Mouse (Mus musculus) liver, adult 2 months (tissue): ENCODE data around the gene Lrp10.

Source experiments
- CTCF ChIP-seq: fragments of 200-500 bp; IDR thresholded peaks from 2 replicates; pipeline ENCODE4 v1.5.1; 2011; ENCODE audit warnings: low read depth, low read length, control low read depth
- POLR2A ChIP-seq: fragments of 200-500 bp; IDR thresholded peaks from 2 replicates; pipeline ENCODE4 v1.6.1; 2011; ENCODE audit warnings: low read length, control low read depth; ENCODE audit not compliant: insufficient read depth; ENCODE audit errors: extremely low read depth

GRCm38 (mm10) chr14:54454669-54455528 is 9.0 kb upstream of the Lrp10 start:
- TF ChIP-seq POLR2A, result no peak
- TF ChIP-seq CTCF, result no peak
